Mouse (Mus musculus) spleen, postnatal 10 days (tissue): Measurements from ENCODE around the gene Ndufa13.
"Not testable (repeated sequence)": the region's sequence is repeated elsewhere in the genome, so short reads cannot be mapped to it uniquely, and the experiment has no call there.

ENCODE experiments used
- DNase-seq, 2 experiments: peaks; one replicate each; pipeline ENCODE4 v3.0.0; 2021 to 2022; ENCODE audit warnings: low spot score in 2 of 2

Ndufa13 gene

DNA sequence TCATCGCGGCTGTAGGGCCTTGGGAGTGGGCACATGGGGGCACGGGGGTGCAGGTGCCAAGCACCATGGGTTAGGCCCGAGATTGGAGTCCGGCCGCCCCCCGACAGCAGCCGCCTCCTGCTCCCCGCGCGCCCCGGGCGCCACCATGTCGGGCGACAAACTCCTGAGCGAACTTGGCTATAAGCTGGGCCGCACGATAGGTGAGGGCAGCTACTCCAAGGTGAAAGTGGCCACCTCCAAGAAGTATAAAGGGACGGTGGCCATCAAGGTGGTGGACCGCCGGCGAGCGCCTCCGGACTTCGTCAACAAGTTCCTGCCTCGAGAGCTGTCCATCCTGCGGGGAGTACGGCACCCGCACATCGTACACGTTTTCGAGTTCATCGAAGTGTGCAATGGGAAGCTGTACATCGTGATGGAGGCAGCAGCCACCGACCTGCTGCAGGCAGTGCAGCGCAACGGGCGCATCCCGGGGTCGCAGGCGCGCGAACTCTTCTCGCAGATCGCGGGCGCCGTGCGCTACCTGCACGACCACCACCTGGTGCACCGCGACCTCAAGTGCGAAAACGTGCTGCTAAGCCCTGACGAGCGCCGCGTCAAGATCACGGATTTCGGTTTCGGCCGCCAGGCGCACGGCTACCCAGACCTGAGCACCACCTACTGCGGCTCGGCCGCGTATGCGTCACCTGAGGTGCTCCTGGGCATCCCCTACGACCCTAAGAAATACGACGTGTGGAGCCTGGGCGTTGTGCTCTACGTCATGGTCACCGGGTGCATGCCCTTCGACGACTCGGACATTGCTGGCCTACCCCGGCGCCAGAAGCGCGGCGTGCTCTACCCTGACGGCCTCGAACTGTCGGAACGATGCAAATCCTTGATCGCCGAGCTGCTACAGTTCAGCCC, at the start of gene Ndufa13, which contains the start of the genes Tssk6 and Yjefn3:
TSS of gene Ndufa13 (minus strand) at position 396 of the 900 bp plus-strand sequence.
TSS of gene Tssk6 (plus strand) at position 22 of the 900 bp plus-strand sequence.
TSS of gene Yjefn3 (minus strand) at position 550 of the 900 bp plus-strand sequence.
- peak; percentile 70 to 88 for DNase-seq

DNA sequence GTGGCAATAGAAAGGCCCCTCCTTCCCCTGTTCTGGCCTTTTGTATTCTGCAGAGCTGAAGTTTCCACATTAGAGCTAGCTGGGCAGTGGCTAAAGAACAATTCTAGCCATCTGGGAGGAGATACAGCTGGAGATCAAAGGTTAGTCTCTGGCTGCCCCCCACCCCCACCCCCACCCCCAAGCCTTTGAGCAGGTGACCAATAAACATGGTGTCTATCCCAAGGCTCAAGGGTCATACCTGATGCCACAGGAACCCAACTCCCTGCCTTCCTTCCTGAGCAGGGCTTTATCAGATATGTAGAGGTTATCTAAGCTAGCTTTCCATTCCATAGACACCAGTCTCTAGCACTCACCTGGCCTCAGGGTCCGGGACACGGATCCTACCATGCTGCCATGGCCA, 47.9 kb upstream of the Ndufa13 start:
- no peak for DNase-seq

DNA sequence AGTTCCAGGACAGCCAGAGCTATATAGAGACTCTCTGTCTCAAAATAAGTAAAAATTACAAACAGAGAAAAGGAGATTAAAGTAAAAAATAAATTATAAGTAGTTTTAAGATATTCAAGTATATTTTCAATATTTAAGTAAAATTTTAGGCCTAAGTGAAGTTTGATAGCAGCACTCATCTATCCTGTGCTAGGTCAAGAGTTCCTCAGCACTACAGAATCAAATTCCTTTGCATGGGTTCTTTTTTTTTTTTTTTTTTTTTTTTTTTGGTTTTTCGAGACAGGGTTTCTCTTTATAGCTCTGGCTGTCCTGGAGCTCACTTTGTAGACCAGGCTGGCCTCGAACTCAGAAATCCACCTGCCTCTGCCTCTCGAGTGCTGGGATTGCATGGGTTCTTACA, 40.1 kb upstream of the Ndufa13 start:
- not testable (repeated sequence) for DNase-seq

DNA sequence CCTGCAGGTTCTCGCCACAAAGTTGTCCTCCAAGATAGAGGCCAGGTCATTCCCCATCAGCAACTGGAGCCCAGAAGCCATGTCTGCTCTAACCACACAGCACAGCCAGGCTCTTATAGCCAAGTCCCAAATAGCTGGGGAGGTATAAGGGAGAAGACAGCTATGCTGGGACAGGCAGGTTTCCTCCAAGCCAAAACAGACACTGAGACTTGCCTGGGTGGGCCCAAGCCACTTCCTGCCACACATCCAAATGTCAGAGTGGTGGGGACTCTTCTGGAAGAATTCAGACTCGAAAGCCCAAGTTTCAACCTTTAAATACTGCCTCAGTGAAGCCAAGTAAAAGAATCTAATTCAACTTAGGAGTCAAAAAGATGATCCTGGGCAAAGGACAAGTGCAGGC, 38.0 kb upstream of the Ndufa13 start:
- no peak for DNase-seq

DNA sequence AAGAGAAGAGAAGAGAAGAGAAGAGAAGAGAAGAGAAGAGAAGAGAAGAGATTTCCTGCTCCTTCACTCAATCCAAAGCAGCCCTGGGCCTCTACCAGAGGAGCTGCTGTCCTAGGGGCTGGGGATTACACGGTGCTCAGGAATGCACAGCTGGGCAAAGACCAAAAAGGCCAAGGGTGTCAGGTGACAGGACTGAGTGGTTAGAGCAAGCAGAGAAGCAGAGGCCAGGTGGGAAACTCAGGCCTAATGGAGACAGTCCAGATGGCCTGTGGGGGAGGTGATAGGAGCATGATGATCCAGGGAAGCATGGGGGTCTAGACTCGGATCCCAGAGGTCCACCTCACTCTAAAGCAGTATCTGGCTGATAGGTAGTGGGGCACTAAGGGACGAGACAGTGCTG, 37.3 kb upstream of the Ndufa13 start:
- DNase-seq = no peak

DNA sequence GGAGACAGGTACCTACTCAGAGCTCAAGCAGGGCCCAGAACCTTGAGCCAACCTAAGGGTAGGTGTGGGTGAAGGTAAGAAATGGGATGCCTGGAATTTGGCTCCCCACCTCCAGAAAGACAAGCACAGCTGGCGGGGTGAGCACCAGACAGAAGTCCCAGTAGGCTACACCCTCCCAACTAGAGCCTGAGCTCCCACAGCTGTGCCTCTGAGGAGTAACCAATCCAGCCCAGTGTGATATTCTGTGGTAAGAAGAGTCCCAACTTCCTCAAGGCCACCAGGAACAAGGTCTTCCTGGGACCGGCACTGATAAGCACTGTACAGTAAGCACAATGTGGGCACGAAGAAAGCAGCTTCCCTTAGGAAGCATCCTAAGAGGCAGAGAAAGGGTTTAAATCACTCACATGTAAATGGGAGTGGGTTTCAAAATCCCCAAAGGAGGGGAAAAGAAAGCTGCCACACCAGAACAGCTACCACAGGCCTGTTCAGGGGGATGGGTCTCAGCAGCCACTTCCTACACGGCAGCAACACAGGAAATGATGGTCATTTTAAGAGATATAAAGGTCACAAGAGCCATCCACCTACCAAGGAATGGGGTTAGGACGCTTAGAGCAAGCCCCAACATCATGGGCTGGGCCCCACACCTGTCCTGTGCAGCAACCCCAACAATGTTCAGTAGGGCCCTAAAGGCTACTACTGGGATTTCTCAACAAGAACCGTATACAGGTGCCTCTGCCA, 36.1 kb upstream of the Ndufa13 start:
- no peak for DNase-seq

DNA sequence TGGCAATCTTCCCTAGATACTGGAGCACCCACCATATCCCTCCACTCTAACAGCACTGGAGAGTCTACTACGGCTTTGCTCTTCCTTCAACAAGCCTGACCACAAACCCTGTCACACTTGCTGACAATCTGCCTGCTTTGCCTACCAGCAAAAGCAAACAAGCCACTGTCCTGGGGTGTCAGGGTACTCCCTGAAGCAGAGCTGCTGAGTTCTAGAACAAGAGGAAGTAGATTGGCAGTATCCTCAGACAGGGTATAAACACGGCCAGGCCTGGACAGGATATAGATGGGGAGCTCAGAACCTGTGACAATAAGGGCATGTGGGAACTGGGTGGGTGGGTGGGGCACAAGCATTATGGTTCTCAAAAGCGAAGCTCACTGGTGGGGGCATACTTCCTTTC, 35.1 kb upstream of the Ndufa13 start:
- DNase-seq = peak in 1 of 2 experiments; percentile 31

DNA sequence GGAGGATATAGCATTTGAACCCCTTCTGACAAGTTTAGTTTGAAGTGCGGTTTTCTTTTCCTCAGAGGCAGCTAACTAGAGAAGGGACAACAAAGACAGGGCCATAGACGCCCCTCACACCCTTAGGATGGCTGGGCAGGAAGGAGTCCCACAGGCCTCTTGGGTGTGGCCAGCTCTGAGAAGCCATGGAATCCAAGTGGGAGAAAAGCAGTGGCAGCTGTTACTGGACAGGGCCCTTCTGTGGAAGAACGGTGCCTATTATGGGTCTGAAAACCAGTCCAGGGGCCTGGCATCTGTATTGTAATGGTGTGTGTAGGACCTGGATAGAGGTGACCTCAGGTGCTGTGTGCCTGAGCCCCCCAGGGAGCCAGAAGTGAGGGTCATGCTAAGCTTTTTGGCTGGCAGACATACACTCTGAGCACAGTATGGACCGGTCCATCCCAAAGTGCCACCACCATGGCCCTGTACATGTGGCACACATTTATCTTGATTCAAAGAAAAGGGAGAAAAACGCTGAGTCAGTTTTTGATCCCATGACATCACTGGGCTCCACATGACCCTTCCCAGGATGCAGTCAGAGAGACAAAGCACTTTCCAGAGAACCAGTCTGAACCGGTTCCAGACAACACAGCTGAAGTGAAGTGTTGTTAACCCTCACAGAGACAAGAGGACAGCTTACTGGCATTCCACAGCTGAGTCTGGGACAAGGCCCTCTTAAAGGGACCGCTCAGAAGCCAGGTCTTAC, 33.9 kb upstream of the Ndufa13 start:
- DNase-seq = no peak

DNA sequence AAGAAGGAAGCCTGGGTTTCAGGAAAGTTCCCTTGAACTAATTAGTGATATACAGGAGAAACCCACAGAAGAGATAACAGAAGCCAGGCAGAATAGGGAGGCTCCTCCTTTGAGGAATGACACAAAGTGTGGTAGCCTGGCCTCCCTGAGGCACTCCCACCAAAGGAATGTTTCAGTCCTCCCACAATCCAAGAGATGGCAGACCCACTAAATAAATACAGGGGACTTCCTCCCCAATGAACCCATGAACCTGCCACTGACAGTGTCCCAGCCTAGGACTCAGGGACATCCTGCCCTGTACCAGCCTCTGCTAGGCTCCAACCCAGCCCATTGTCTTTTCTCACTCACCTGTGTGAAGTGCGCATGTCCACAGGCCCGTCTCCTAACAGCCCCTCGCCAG, 33.1 kb upstream of the Ndufa13 start:
- no peak for DNase-seq

DNA sequence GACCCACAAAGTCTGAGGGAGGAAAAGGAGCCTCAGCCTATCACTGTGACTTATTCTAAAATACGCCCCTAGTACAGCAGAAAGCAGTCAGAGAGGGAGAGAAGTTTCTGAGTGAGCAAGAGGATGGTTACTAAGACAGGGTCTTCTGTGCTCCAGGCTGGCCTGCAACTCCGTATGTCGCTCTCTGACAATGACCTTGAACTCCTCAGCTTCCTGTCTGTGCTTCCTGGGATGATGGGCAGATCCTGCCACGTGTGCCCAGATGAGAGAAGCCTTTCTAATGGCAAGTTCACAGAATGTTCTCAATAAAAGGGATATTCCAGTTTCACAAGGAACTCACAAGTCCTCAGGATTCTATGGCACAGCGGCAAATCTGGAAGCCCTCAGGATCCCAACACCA, 32.2 kb upstream of the Ndufa13 start:
- DNase-seq = no peak

DNA sequence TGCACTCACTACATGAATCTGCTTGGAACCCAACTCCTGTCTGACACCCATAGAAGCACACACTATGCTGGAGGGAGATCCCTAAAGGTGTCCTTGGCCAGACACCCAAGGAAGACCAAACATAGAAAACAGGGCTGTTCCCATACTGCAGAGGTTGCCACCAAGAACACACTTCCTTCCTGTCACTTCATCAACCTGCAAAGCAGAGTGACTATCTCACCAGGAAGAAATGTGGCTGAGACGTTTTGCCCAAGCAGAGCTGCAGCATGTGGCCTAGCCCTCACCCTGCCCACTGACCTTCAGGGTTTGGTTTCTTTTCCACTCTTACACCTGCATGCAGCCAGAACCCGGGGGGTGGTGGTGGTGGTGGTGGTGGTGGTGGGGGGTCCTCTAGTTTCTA, 31.5 kb upstream of the Ndufa13 start:
- DNase-seq = no peak

DNA sequence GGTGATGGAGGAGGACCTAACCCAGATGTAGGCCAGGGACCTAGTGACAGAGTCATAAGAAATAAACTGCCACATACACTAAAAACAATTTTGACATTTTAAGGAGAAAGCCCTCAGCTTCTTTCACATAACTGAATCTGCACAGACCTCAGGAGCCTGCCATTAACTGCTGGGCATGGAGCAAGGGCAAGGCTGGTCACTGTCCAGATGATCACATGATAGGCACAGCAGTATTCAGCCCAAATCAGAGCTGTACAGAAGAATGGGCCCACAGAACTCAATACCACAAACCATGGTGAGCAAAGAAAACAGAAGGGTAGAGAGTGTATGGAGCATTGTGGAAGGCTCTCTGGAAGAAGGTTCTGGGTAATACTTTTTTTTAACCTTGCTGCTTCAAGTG, 24.5 kb upstream of the Ndufa13 start:
- no peak for DNase-seq

DNA sequence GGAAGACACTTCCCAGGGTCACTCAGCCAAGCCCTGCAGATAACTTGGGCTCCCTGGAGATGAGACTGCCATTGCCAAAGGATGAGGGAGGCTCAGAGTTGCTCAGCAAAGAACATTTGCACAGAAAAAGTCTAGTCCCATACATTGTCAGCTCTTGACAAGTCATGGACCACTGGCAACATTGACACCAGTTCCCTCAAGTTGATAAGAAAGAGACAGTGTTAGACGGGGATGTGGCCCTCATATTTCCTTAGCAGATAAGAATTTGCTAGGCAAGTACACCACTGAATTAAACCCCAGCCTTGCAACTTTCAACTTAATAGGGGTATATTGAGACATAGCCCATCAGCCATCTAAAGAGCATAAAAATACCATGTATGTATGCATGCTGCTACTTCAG, 21.6 kb upstream of the Ndufa13 start:
- DNase-seq = no peak

DNA sequence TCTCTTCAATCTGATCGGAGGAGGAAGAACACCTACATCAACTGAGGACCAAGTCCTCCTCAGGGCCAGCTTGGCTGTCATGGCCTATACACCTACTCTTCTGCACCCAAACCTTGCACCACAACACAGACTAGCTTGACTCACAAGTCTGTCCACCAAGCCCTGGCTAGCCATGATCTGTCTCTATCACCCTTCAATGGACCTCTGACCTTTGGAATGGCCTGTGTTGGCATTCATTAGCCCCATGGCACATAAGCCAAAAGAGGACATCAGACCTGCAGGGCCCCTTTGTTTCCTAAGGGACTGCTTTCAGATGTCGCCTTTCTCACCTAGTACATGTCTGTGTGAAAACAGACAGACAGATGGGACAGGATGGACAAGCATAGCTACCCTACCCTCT, 18.8 kb upstream of the Ndufa13 start:
- no peak for DNase-seq

DNA sequence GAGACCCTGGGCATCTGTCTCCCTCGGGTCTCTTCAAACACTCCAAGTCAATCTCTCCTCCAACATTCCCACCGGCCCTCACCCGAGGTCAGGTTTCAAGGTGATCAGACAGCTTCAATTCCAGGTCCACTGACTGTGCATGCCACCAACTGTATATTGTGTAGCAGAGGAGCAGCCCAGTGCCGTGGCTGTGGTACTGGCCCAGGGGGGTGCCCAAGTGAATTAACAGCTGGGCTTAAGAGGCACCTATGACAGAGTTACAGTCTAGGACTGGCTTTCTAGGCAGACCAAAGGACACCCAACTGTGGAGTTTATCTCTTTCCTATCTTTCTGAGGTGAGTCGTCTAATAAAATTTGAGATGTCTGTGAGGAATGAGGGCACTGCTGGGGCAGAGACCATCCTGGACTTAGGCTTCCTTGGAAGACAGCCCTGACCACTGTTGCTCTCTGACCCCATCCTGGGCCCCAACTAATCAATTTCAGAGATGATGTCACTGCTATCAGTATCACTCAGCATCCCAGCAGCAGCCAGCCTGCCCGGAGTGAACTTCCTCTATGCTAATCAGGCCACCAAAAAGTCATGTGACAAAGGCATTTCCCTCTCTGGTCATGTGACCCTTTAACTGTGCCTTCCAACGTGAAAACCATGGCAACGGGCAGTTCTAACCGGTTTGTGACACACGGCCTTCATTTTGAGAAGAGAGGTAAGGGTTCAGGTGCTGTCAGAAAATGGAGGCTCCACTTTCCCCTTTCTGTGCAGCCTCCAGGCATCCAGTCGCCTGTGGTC, 17.7 kb upstream of the Ndufa13 start:
- peak; percentile 64 to 91 for DNase-seq

DNA sequence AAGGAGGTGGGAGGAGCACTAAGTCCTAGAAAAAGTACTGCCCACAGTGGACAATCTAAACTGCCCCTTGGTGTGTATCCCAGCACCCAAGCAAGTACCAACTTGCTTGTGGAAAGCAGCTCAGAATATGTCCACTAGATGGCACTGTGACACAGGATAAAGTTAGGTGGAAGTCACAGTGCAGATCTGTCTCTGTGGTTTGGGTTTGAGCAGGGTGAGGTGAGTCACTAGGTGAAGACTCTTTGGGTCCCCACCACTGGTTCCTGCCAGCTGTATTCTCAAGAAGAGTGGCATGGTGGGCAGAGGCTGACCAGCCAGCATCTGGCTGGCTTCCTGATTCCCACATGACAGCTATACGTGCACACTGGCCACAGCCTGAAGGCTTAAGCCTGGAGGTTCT, 16.7 kb upstream of the Ndufa13 start:
- peak; percentile 72 to 81 for DNase-seq

DNA sequence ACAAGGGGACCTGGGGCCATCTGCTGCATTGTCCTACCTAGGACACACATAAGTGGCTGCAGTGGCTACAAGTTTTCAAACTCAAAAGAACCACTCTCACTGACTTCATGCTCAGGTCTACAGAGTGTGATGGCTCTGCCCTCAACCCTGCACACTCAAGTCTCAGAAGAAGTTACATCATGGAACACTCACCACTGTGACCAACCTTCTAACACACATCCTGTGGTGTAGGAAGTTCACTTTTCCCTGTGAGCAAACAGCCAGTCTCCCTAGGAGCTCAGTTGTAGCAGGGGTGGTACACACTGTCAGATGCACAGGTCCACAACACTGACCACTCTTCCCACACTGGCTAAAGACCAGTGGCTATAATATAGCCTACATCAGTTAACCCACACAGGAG, 16.1 kb upstream of the Ndufa13 start:
- no peak for DNase-seq

DNA sequence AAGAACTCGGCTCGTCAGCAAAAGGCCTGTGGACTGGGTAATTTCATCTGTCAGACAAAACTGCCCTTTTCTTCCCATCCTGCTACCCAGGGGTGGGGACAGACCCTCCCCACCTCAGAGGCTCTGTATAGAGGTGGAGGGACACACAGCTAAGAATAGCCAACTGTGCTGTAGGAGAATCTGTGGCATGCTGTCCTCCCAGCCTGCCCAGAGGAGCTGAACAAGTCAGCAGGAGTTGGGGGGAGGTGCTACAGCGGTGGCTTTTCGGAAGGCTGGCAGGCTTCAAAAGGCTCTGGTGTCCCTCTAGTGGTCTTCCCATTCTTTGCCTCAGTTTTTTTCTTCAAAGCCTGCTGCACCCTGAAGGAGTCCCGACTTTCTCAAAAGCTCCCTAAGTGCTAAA, 13.4 kb upstream of the Ndufa13 start:
- no peak for DNase-seq

DNA sequence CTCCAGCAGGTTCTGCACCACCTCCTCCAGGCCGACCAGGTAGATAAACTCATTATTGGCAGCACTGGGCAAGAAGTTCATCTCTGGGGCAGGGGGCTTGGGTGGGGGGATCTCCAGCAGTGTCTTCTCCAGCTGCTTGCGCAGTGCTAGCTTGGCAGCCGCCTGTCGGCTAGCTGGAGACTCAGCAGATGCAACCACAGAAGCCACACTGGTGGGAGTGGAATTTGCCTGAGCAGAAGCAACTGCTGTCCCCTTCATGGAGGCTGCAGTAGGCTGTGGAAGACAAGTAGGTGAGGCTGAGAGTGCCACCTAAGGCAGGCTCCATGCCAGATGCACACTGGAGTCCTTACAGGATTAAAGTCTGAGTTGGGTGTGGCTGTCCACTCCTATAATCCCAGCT, 12.2 kb upstream of the Ndufa13 start:
- no peak for DNase-seq

DNA sequence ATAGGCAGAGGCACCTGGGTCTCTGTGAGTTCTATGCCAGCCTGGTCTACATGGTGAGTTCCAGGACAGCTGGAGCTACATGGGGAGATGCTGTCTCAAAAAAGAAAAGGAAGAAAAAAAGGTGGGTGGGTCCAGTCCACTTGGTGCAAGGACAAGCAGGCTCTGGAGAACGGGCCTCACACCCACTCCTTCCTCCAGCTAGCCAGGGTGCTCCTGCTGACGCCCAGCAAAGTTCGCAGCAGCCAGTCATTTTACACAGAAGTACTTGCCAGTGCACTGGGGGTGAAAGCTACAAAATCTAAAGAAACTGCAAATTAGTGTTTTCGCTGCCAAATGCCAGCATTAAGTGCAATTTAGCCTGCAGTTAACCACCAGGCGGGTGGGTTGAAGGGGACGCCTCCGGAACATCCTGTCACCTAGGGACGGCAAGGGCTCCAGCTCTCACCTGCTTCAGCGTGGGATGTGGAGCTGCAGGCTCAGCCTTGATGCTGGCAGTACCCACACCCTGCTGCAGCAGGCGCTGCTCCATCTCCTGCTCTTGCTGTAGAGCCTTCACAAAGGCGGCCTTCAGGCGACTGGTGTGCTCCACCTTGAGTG, 10.2 kb upstream of the Ndufa13 start:
- no peak for DNase-seq

DNA sequence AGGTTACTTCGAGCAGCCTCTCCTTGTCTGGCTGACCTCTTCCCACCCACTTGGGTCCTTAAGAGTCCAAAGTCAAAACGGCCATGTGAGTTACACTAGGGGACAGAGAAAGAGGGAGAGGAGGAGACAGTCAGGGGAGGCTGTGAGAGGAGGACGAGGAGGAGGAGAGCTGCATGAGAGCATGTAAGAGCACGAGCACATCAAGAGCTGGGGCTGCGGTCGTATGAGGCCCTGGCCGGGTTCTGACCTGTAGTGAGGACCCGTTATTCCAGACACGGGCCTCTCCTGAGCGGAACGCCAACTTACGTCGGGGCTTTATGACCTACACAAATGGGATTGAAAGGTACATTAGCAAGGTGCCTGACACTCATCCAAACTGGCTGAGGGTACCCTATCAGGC, 9.6 kb upstream of the Ndufa13 start:
- DNase-seq = no peak
